Mouse (Mus musculus) kidney, postnatal 0 days (tissue): ENCODE measurements at regions not wholly inside any gene's neighbourhood (a gene's known extent, or its start where the extent isn't known, plus 50 kb on each side); places are given as distances from the start of the nearest gene placed in this dataset.

Source experiments
- ATAC-seq: fragments of 200-750 bp; cut with Nextera tagmentation; replicated peaks from 2 replicates; pipeline ENCODE4 v1.8.0; 2017; ENCODE audit warnings: low read depth, moderate number of reproducible peaks, moderate TSS enrichment, moderate library complexity; ENCODE audit not compliant: low FRiP score
- DNase-seq: peaks from one replicate; pipeline ENCODE4 v3.0.0-alpha.2; 2016; ENCODE audit warnings: low spot score
- H3K27ac ChIP-seq: fragments of 300-500 bp; sonication (generic); 2 replicates; pipeline ENCODE4 v1.5.1; 2014; ENCODE audit warnings: mild to moderate bottlenecking
- H3K27me3 ChIP-seq: fragments of 300-500 bp; sonication (generic); 2 replicates; pipeline ENCODE4 v1.6.1; 2014; ENCODE audit warnings: low read length, mixed read lengths; ENCODE audit not compliant: insufficient read depth
- H3K36me3 ChIP-seq: fragments of 300-500 bp; sonication (generic); 2 replicates; pipeline ENCODE4 v1.6.1; 2014; ENCODE audit warnings: low read length, mixed read lengths; ENCODE audit not compliant: insufficient read depth
- H3K4me1 ChIP-seq: fragments of 300-500 bp; sonication (generic); replicated peaks from 2 replicates; pipeline ENCODE4 v1.6.1; 2014; ENCODE audit warnings: antibody characterized with exemption, low read length, mixed read lengths; ENCODE audit not compliant: insufficient read depth
- H3K4me2 ChIP-seq: fragments of 300-500 bp; sonication (generic); 2 replicates; pipeline ENCODE4 v1.6.1; 2014; ENCODE audit warnings: mild to moderate bottlenecking, low read length, moderate library complexity, mixed read lengths
- H3K4me3 ChIP-seq: fragments of 300-500 bp; sonication (generic); replicated peaks from 2 replicates; pipeline ENCODE4 v1.5.1; 2014; ENCODE audit warnings: low read depth, low read length
- H3K9ac ChIP-seq: fragments of 300-500 bp; sonication (generic); 2 replicates; pipeline ENCODE4 v1.6.1; 2014; ENCODE audit warnings: low read depth, low read length
- H3K9me3 ChIP-seq: fragments of 300-500 bp; sonication (generic); replicated peaks from 2 replicates; pipeline ENCODE4 v1.6.1; 2016; ENCODE audit warnings: low read length, inconsistent platforms, mixed read lengths
- CTCF ChIP-seq: IDR thresholded peaks from 2 replicates; pipeline ENCODE4 v1.5.1; 2016; ENCODE audit warnings: antibody characterized with exemption, low read depth, mild to moderate bottlenecking, moderate library complexity
- WGBS: fragments of 180-500 bp; shearing (Covaris S2); extraction: QIAGEN DNeasy Blood & Tissue Kit; methylation state at CpG from one replicate; pipeline ENCODE4 v1.1.7; 2014; 5-methylcytosine and 5-hydroxymethylcytosine counted together

- TF ChIP-seq CTCF = 0 out of 2 replicates have a peak, but pooled peaks have one; percentile 0
- WGBS = 21% methylated on average over 27 of the region's 27 CpGs
- no peaks in the 10 kb centered on the region for H3K27me3 ChIP-seq
- H3K9me3 ChIP-seq = no peaks in the 10 kb centered on the region
- 0 out of 2 replicates have a peak, but pooled peaks cover 5% of the 10 kb centered on the region for H3K4me1 ChIP-seq
- ATAC-seq = peak; percentile 91
- 0 out of 2 replicates have a peak overlapping the region, but pooled peaks have one; percentile 0 for H3K9ac ChIP-seq
- no peaks in the 10 kb centered on the region for H3K36me3 ChIP-seq
- DNase-seq = peak; percentile 86
- 0 out of 2 replicates have a peak overlapping the region, but pooled peaks have one; percentile 13 for H3K4me3 ChIP-seq
- peak overlapping the region; percentile 44 for H3K4me2 ChIP-seq
- peak overlapping the region; percentile 91 for H3K27ac ChIP-seq
Measured at GRCm38 (mm10) chr10:66920761-66921684, 174.9 kb upstream of the Jmjd1c start.

GRCm38 (mm10) chr10:66921776-66922175 is 174.1 kb upstream of the Jmjd1c start:
- WGBS = 27% methylated on average over 6 of the region's 6 CpGs
- Histone ChIP-seq H3K9ac (no peak overlapping the region), H3K27me3 (no peaks in the 10 kb centered on the region), H3K27ac (peak overlapping the region; percentile 91), H3K4me1 (0 out of 2 replicates have a peak, but pooled peaks cover 5% of the 10 kb centered on the region), H3K36me3 (no peaks in the 10 kb centered on the region), H3K4me3 (no peak overlapping the region), H3K4me2 (no peak overlapping the region), H3K9me3 (no peaks in the 10 kb centered on the region)
- DNase-seq (peak; percentile 57), ATAC-seq (no peak)
- TF ChIP-seq CTCF = no peak

GRCm38 (mm10) chr10:66922314-66922713 is 173.6 kb upstream of the Jmjd1c start:
- no peaks in the 10 kb centered on the region for H3K9me3 ChIP-seq
- TF ChIP-seq CTCF = no peak
- ATAC-seq (no peak), DNase-seq (no peak)
- no peak overlapping the region for H3K4me2 ChIP-seq
- no peak overlapping the region for H3K9ac ChIP-seq
- WGBS = 64% methylated on average over 6 of the region's 6 CpGs
- H3K4me1 ChIP-seq = 0 out of 2 replicates have a peak, but pooled peaks cover 5% of the 10 kb centered on the region
- H3K4me3 ChIP-seq = no peak overlapping the region
- H3K27ac ChIP-seq = peak overlapping the region; percentile 91; the same call in 1 of the 2 replicates
- no peaks in the 10 kb centered on the region for H3K27me3 ChIP-seq
- H3K36me3 ChIP-seq = no peaks in the 10 kb centered on the region

GRCm38 (mm10) chr10:66923947-66924346 is 172.0 kb upstream of the Jmjd1c start:
- H3K9ac ChIP-seq = no peak overlapping the region
- WGBS = 90% methylated on average over 7 of the region's 7 CpGs
- no peaks in the 10 kb centered on the region for H3K27me3 ChIP-seq
- no peaks in the 10 kb centered on the region for H3K36me3 ChIP-seq
- DNase-seq = no peak
- no peak for ATAC-seq
- H3K4me2 ChIP-seq = no peak overlapping the region
- 0 out of 2 replicates have a peak, but pooled peaks cover 5% of the 10 kb centered on the region for H3K4me1 ChIP-seq
- no peak overlapping the region for H3K4me3 ChIP-seq
- H3K9me3 ChIP-seq = no peaks in the 10 kb centered on the region
- no peak for TF ChIP-seq CTCF
- no peak overlapping the region for H3K27ac ChIP-seq

GRCm38 (mm10) chr10:66924418-66924817 is 171.5 kb upstream of the Jmjd1c start:
- ATAC-seq = no peak
- Histone ChIP-seq H3K4me1 (0 out of 2 replicates have a peak, but pooled peaks cover 5% of the 10 kb centered on the region), H3K27me3 (no peaks in the 10 kb centered on the region), H3K4me3 (no peak overlapping the region), H3K9ac (no peak overlapping the region), H3K27ac (no peak overlapping the region), H3K4me2 (no peak overlapping the region), H3K36me3 (no peaks in the 10 kb centered on the region), H3K9me3 (no peaks in the 10 kb centered on the region)
- 91% methylated on average over 16 of the region's 16 CpGs for WGBS
- DNase-seq = no peak
- no peak for TF ChIP-seq CTCF

GRCm38 (mm10) chr10:66925553-66926127 is 170.3 kb upstream of the Jmjd1c start:
- Histone ChIP-seq H3K4me2 (no peak overlapping the region), H3K4me1 (no peaks in the 10 kb centered on the region), H3K36me3 (no peaks in the 10 kb centered on the region), H3K27ac (no peak overlapping the region), H3K27me3 (no peaks in the 10 kb centered on the region), H3K9ac (no peak overlapping the region), H3K9me3 (no peaks in the 10 kb centered on the region), H3K4me3 (no peak overlapping the region)
- ATAC-seq = no peak
- no peak for TF ChIP-seq CTCF
- DNase-seq = no peak
- whole genome bisulfite sequencing = 39% methylated on average over 6 of the region's 6 CpGs
